Mouse (Mus musculus) heart, postnatal 10 days (tissue): ENCODE results near the gene Supt20. TPM values are rescaled to one million over a fixed set of nuclear protein-coding genes. Genes with fewer than 3 reads are reported as not detected.
"Not testable (repeated sequence)": the region's sequence is repeated elsewhere in the genome, so short reads cannot be mapped to it uniquely, and the experiment has no call there.

Source experiments
- DNase-seq, 2 experiments: peaks; one replicate each; pipeline ENCODE4 v3.0.0; 2021
- intact Hi-C: fragments of 180-260 bp; cut with DNase I; formaldehyde crosslinking; loops from one replicate; pipeline ENCODE4 v1.15.1; 2025
- total RNA-seq, 2 experiments: library from RNA; stranded (reverse); gene quantifications; 2 replicates each; pipeline ENCODE4 v1.2.3; 2021

The Supt20 gene
- total RNA-seq, 2 experiments from 2014 or later: 35.1 to 41.8 TPM

DNA sequence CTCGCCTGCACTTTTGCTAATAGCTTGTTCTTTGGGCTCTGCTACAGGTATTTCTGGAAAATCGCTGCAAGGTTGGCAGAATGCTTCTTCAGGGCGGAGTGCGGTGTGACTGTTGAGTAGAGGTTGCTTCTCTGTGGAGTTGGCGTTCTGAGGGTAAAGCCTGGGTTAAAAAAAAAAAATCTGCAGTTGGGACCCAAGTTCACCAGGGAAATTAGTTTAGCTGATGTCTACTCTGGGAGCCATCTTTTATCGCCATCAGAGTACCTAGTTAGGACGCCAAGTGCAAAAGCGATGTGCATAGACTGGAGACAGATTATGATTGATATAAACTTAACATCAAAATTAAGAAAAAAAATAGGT lies 429 bp downstream of the Supt20 start:
- intact Hi-C loops: loop anchor here (1.0 to 10.0 kb wide), 4 partner anchors 42 to 958 kb away; partner anchors contain the start of genes Alg5, Exosc8, Rfxap and Ufm1
- DNase-seq: no peak

- intact Hi-C loops: loop anchor here (10.0 kb wide), 2 partner anchors 835 to 965 kb away; partner anchors contain the start of gene Ufm1
- DNase-seq: no peak
Observed at GRCm38 (mm10) chr3:54699759-54700301, 7.2 kb downstream of the Supt20 start.

DNA sequence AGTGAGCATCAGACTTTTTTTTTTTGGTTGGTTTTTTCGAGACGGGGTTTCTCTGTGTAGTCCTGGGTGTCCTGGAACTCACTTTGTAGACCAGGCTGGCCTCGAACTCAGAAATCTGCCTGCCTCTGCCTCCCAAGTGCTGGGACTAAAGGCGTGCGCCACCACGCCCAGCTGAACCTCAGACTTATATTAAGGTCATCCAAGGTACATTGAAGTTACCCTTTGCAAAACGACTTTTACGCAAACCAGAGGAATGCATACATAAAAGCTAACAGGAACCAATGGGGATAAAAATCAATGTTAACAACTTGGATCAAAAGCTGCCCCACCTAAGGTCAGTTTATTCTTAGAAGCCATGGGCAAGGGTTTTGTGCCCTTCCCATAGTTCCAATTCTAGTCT lies 11.5 kb downstream of the Supt20 start:
- intact Hi-C loops, DNase-seq: not testable (repeated sequence)

GRCm38 (mm10) chr3:54708972-54709371 lies 16.4 kb downstream of the Supt20 start:
- intact Hi-C loops: no loop called here
- DNase-seq: peak in 1 of 2 experiments; percentile 20

DNA sequence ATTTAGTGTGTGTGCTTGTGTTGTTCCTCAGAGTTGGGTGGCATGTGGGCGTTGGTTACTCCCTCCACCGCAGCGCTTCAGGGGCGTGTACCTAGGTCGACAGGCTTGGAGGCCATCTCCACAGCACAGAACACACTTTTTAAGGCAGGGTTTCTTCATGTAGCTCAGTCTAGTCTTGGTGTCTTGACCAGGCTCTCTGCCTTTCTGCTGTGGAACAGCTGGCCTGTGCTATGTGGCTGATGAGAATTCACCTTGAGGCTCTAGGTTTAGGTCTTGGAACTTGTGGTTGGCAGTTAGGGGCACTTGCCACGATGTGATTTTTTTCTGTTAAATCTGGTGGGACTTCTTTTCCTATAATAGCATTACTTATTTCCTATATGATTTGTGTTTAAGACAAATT lies 21.6 kb downstream of the Supt20 start, which contains the start of gene Gm21958:
Gene Gm21958 (minus strand): TSS at position 101 of the 400 bp plus-strand sequence.
- no peak for DNase-seq

DNA sequence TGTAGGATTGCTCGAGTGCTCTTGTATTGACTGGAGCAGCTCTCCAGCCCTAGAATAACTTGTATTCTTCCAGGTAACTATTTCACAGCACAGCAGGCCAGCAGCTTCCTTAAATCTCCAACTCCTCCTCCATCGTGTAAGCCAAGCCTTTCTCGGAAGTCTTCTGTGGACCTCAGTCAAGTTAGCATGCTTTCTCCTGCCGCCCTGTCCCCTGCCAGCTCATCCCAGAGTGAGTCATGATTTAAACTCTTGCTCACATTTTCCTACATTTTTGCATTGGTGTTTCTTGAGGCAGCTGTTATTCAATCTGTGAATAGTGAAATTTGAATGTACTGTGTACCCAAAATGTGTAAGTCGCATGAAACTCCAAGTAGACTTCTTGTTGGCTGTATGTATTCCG lies 22.9 kb downstream of the Supt20 start:
- no peak for DNase-seq
- intact Hi-C loops: no loop called here

More for the DNA sequence above, 21.6 kb downstream of the Supt20 start, which contains the start of gene Gm21958:
- intact Hi-C loops: no loop called here

DNA sequence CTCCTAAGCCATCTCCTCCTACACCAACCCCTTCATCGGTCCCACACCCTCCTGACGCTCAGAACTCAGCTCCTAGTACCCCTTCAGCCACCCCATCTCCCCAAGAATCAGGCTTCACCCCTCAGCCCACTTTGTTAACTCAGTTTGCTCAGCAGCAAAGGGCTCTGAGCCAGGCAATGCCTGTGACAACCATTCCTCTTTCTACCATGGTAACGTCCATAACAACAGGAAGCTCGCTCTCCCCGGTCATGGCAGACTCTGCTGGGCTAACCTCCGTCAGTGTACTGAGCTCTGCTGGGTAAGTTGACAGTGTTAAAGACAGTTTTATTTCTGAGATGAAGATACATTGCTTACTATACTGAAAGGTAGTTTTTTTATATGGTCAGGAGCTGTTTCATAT lies 24.7 kb downstream of the Supt20 start:
- intact Hi-C loops: no loop called here
- no peak for DNase-seq

DNA sequence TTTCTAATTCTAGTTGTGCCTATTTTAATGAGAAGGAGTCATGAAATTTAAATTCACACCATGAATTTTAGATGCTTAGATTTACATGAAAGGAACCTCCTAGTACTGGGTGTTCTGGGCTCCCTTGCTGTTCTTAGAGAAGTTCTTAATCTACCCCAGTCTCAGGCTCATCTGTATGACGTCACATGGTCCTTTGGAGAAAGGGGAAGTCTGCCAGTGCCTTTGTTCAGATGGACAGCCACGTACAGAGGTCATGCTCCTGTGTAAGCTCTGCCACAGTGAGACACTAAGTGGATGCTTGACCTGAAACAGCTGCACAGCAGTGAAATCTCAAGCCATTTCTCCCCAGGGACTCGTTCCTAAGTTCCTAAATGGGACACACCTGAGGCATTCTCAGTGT lies 26.3 kb downstream of the Supt20 start:
- intact Hi-C loops: no loop called here
- no peak for DNase-seq

DNA sequence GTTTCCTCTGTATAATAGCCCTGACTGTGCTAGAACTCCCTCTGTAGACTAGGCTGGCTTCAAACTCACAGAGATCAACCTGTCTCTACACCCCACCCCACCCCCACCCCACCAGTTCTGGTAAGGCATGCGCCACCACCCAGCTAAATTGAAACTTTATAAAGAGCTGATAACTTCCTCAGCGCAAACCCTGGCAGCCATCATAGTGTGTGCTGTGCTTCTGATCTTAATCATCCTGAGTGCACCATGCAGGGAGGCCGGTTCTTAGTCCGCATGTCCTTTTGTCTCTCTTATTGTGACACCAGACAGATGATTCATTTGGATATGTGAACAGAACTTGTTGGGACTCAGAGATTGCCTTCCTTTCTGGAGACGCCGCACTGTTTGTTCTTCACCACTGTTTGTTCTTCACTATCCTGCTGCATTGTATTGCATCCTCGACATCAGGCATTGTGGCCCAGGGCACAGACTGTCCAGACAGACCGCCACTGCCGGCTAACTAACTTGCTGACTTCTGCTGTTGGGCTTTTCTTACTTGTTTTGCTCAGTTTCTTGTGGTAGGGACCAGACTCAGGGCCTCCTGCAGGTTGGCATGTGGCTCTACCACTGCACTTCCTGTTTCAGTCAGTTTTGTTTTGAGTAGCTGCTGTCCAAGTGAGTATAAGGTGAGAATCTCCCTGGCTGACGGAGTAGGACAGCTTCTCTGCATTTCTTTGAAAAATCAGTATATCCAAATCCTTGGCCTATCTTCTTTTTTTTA lies 31.3 kb downstream of the Supt20 start:
- intact Hi-C loops: no loop called here
- DNase-seq: no peak

- no peak for DNase-seq
- intact Hi-C loops: no loop called here
Observed at GRCm38 (mm10) chr3:54725344-54725743, 32.7 kb downstream of the Supt20 start.

- intact Hi-C loops: loop anchor here (1.0 kb wide), 1 partner anchor 16 kb away; no protein-coding TSS in a partner anchor
- no peak for DNase-seq
Observed at GRCm38 (mm10) chr3:54727588-54727987, 35.0 kb downstream of the Supt20 start.

GRCm38 (mm10) chr3:54728100-54728499 lies 35.5 kb downstream of the Supt20 start:
- no peak for DNase-seq
- intact Hi-C loops: no loop called here

GRCm38 (mm10) chr3:54731626-54732150 lies 39.1 kb downstream of the Supt20 start:
- intact Hi-C loops: no loop called here
- no peak for DNase-seq

GRCm38 (mm10) chr3:54732371-54732770 lies 39.8 kb downstream of the Supt20 start:
- intact Hi-C loops: no loop called here

DNA sequence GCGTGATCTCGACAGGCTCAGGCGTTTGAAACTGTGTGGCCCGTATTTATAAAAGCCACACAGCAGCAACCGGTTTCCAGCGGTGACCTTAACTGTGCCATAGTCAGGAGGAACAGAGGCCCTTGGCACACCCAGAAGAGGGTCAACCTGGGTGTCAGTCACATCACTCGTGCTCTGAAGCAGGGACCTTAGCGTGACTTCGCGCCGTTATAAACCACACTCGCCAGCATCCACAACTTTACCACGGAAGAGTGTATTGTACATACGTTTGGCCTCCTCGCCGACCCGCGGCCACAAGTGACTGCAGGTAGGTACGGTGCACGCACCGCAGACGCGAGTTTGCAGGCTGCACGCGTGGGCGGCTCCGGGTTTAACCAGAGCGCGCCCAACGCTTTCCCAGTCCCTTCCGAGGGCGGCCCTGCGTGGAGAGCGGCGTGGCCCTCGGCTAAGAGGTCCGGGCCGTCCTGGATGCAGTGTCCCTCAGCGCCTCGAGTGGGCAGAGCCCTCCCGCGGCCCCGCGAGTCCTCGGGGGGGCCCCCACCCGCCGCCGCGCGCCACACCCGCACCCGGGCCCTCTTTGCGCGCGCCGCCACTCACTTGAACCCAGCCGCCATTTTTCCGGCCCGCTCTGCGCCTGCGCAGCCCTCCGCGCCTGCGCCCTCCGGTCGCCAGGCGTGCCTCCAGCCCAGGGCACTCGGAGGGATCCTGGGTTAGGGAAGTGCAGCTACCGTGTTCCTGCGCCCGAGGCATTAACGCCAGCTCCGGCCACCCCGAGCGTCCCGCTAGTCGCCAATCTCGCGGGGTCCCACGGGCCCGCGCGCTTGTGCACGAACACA lies 42.0 kb downstream of the Supt20 start:
- DNase-seq: peak; percentile 92 to 94
- intact Hi-C loops: loop anchor here (1.0 to 2.0 kb wide), 3 partner anchors 41 to 330 kb away; no protein-coding TSS in a partner anchor

More at GRCm38 (mm10) chr3:54732371-54732770, 39.8 kb downstream of the Supt20 start:
- DNase-seq: no peak

GRCm38 (mm10) chr3:54735247-54736046 lies 42.8 kb downstream of the Supt20 start, which contains the start of the genes Exosc8 and Alg5:
Exosc8 (minus strand) TSS chr3:54735393.
Alg5 (plus strand) TSS chr3:54735539.
- peak; percentile 95 to 98 for DNase-seq
- intact Hi-C loops: loop anchor here (1.0 to 2.0 kb wide), 3 partner anchors 42 to 329 kb away; no protein-coding TSS in a partner anchor

GRCm38 (mm10) chr3:54736101-54736927 lies 43.7 kb downstream of the Supt20 start:
- peak; percentile 17 to 32 for DNase-seq
- intact Hi-C loops: no loop called here

DNA sequence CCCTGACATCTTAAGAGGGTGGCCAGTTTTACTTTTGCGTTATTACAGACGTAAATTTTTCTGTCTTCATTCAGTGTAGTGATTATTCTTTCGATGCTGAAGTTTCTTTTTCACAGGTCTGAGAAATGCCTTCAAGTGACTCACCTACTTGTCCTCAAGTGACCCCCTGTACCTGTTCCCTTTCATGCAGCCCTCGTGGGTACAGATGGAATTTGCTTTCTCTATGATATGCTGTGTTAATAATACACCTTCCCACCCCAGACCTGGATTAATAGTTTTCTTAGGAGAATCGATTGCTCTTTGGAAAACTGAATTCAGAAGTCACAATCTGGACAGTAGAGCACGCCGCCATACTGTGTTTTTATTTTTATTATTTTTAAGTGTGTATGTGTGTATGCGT lies 44.7 kb downstream of the Supt20 start:
- no peak for DNase-seq
- intact Hi-C loops: no loop called here

- no peak for DNase-seq
- intact Hi-C loops: no loop called here
Observed at GRCm38 (mm10) chr3:54741965-54742364, 49.4 kb downstream of the Supt20 start.
